Mouse (Mus musculus): ENCODE measurements around the gene Gm16181.

Gm16181 gene

GRCm38 (mm10) chr17:35272249-35272648, 51.6 kb downstream of the Gm16181 start:
- no peak for DNase-seq (ENCODE audit: low read depth)

All from 416B (cell line).